Mouse (Mus musculus) embryonic fibroblast, embryonic 13.5 days (primary cell): ENCODE measurements around the gene Nme7.

Experiments used
- CTCF ChIP-seq: IDR thresholded peaks from 2 replicates; pipeline ENCODE4 v1.5.1; 2011; ENCODE audit warnings: mild to moderate bottlenecking, control low read depth, low read length, moderate library complexity, borderline replicate concordance; ENCODE audit not compliant: insufficient read depth
- POLR2A ChIP-seq: IDR thresholded peaks from 2 replicates; pipeline ENCODE4 v1.6.1; 2011; ENCODE audit warnings: low read depth, mild to moderate bottlenecking, control low read depth, low read length, moderate library complexity

- TF ChIP-seq CTCF (no peak), POLR2A (no peak)
Observed at GRCm38 (mm10) chr1:164353443-164353842, 49.5 kb downstream of the Nme7 start.
